Mouse (Mus musculus) spleen, adult 2 months (tissue): ENCODE measurements around the gene Olfr455.

Source experiments
- CTCF ChIP-seq: fragments of 200-500 bp; IDR thresholded peaks from 2 replicates; pipeline ENCODE4 v1.5.1; 2011; ENCODE audit warnings: mild to moderate bottlenecking, inconsistent platforms; ENCODE audit not compliant: insufficient read depth, insufficient read length, insufficient replicate concordance; ENCODE audit errors: extremely low read depth
- POLR2A ChIP-seq: fragments of 200-500 bp; IDR thresholded peaks from 2 replicates; pipeline ENCODE4 v1.6.1; 2011; ENCODE audit warnings: low read depth, low read length, inconsistent platforms

DNA sequence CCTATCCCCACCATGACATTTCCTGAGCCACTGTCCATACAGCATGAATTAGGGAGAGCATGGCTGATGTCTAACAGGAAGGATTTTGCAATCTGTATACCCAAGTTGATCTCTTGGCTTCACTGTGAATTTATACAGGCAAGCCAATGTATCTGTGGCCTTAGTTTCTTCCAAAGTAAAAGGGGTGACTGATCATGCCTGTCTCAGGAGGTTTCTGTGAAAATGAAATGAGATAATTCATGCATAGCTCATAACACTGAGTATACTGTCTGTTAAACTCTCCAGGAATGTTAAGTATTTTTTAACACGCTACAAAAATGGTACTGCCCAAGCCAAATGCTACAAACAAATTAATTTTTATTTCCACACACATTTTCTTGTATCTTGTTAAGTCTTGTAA is 33.9 kb downstream of the Olfr455 start:
- TF ChIP-seq CTCF (no peak), POLR2A (no peak)
